Mouse (Mus musculus) C2C12 (cell line): ENCODE data around the gene Arpc1b.
A peak's percentile ranks its signal among the peaks of the same experiment; 100 is the strongest.

ENCODE experiments used
- CTCF ChIP-seq: IDR thresholded peaks from one replicate; pipeline ENCODE4 v1.5.1; 2011; ENCODE audit not compliant: control insufficient read depth, insufficient read depth, insufficient read length
- MYOG ChIP-seq: IDR thresholded peaks from one replicate; pipeline ENCODE4 v1.6.1; 2011; ENCODE audit not compliant: control insufficient read depth, insufficient read length; ENCODE audit errors: extremely low read depth
- USF1 ChIP-seq: IDR thresholded peaks from one replicate; pipeline ENCODE4 v1.6.1; 2011; ENCODE audit warnings: low read depth, mild to moderate bottlenecking, control low read depth, moderate library complexity

DNA sequence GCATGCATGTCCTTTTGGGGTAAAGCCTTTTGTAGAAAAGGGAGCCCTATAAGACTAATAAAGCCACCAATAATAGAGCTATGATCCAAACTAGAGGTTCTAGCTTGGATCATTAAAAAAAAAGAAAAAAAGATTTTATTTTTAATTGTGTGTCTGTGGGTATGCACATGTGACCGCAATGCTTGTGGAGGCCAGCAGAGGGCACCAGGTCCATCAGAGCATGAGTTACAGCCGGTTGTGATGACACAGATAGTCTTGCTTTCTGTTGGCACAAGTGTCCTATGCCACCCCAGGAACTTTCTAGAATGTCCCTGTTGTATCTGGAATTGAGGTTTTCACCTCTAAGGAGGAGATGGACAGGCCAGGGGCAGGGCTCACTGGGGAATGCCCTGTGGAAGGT, 5.4 kb downstream of the Arpc1b start:
- TF ChIP-seq CTCF (peak; percentile 15), MYOG (no peak), USF1 (peak; percentile 52)
